Mouse (Mus musculus) hindbrain, embryonic 13.5 days (tissue): Measurements from ENCODE around the gene Sec16b. TPM values are rescaled to one million over a fixed set of nuclear protein-coding genes. Genes with fewer than 3 reads are reported as not detected.

Experiments used
- ATAC-seq: fragments of 200-750 bp; cut with Nextera tagmentation; 2 replicates; pipeline ENCODE4 v1.8.0; 2017; ENCODE audit warnings: moderate TSS enrichment; ENCODE audit not compliant: low FRiP score
- H3K27ac ChIP-seq: fragments of 300-500 bp; sonication (generic); 2 replicates; pipeline ENCODE4 v1.5.1; 2015; ENCODE audit warnings: inconsistent platforms, mild to moderate bottlenecking, moderate library complexity
- H3K27me3 ChIP-seq: fragments of 300-500 bp; sonication (generic); 2 replicates; pipeline ENCODE4 v1.6.1; 2015; ENCODE audit warnings: mild to moderate bottlenecking, inconsistent platforms
- H3K36me3 ChIP-seq: fragments of 300-500 bp; sonication (generic); 2 replicates; pipeline ENCODE4 v1.6.1; 2015; ENCODE audit warnings: mild to moderate bottlenecking, inconsistent platforms
- H3K4me1 ChIP-seq: fragments of 300-500 bp; sonication (generic); replicated peaks from 2 replicates; pipeline ENCODE4 v1.6.1; 2015; ENCODE audit warnings: inconsistent platforms
- H3K4me2 ChIP-seq: fragments of 300-500 bp; sonication (generic); 2 replicates; pipeline ENCODE4 v1.6.1; 2015; ENCODE audit warnings: inconsistent platforms, mild to moderate bottlenecking, moderate library complexity
- H3K4me3 ChIP-seq: fragments of 300-500 bp; sonication (generic); 2 replicates; pipeline ENCODE4 v1.5.1; 2015; ENCODE audit warnings: mild to moderate bottlenecking, inconsistent platforms
- H3K9ac ChIP-seq: fragments of 300-500 bp; sonication (generic); 2 replicates; pipeline ENCODE4 v1.6.1; 2015; ENCODE audit warnings: mild to moderate bottlenecking, inconsistent platforms
- H3K9me3 ChIP-seq: fragments of 300-500 bp; sonication (generic); 2 replicates; pipeline ENCODE4 v1.6.1; 2016; ENCODE audit warnings: inconsistent platforms
- WGBS: fragments of 180-500 bp; shearing (Covaris S2); methylation state at CpG from one replicate; pipeline ENCODE4 v1.1.7; 2015; 5-methylcytosine and 5-hydroxymethylcytosine counted together
- polyA plus RNA-seq: library from polyadenylated mRNA; unstranded; fragments of >200 nt; fragmentation: Nextera tagmentation; extraction: Ambion mirVana; gene quantifications from 2 replicates; pipeline ENCODE4 v1.2.1, GENCODE M21; 2015

The Sec16b gene
- 0.31 and 0.35 TPM in 2 replicates for polyA plus RNA-seq

DNA sequence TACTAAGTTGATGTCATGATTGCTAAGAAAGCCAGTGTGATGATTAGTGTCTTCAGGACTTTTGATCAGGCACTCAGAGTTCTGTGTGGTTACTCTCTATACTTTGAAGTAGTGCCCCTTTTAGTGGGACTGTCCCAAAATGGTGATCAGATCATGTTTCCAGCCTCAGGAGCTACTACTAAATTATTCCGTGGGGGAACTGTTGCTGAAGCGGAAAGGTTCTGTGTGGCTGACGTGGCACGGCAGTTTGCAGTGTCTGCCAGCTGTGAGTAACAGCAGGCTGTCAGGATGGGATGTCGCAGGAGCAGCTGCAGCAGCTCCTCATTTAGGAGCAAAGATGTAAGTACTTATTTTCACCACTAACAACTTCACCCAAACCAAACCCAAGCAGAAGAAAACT, at the start of gene Sec16b:
Gene Sec16b (plus strand): TSS at position 207 of the 400 bp plus-strand sequence.
- H3K27ac ChIP-seq, result no peak within 1 kb of the TSS
- peaks cover 18% of the 10 kb centered on the region for H3K4me1 ChIP-seq
- H3K9ac ChIP-seq, result no peak within 1 kb of the TSS
- no peaks in the 10 kb centered on the region for H3K36me3 ChIP-seq
- no peak within 1 kb of the TSS for H3K4me3 ChIP-seq
- WGBS, result 17% methylated on average over 5 of the region's 5 CpGs
- H3K9me3 ChIP-seq, result no peaks in the 10 kb centered on the region
- ATAC-seq, result no peak
- H3K4me2 ChIP-seq, result no peak within 1 kb of the TSS
- H3K27me3 ChIP-seq, result peaks cover 6% of the 10 kb centered on the region

DNA sequence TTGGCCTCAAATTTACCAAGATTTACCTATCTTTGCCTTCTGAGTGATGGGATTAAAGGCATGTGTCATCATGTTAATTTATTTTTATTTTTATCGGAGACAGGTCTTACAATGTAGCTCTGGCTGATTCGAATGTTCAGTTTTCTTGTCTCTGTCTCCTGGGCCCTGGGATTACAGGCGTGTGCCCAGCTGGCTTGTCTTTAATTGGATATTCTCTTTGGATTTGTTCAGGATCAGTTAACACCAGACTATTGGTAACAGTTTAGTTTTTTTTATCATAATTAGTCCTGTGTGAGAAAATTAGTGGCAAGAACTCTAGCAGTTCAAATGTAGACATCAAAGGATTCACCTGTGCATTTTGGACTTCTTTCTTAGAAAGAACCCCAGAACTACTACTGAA, 48.7 kb upstream of the Sec16b start:
- 54% methylated on average over 3 of the region's 3 CpGs for WGBS
- H3K27ac ChIP-seq, result no peak overlapping the region
- peak overlapping the region; percentile 55; the same call in 1 of the 2 replicates for H3K4me2 ChIP-seq
- H3K4me3 ChIP-seq, result no peak overlapping the region
- no peaks in the 10 kb centered on the region for H3K36me3 ChIP-seq
- no peaks in the 10 kb centered on the region for H3K9me3 ChIP-seq
- H3K4me1 ChIP-seq, result peaks cover 16% of the 10 kb centered on the region; the same call in 1 of the 2 replicates
- ATAC-seq, result no peak
- no peak overlapping the region for H3K9ac ChIP-seq
- H3K27me3 ChIP-seq, result no peaks in the 10 kb centered on the region

DNA sequence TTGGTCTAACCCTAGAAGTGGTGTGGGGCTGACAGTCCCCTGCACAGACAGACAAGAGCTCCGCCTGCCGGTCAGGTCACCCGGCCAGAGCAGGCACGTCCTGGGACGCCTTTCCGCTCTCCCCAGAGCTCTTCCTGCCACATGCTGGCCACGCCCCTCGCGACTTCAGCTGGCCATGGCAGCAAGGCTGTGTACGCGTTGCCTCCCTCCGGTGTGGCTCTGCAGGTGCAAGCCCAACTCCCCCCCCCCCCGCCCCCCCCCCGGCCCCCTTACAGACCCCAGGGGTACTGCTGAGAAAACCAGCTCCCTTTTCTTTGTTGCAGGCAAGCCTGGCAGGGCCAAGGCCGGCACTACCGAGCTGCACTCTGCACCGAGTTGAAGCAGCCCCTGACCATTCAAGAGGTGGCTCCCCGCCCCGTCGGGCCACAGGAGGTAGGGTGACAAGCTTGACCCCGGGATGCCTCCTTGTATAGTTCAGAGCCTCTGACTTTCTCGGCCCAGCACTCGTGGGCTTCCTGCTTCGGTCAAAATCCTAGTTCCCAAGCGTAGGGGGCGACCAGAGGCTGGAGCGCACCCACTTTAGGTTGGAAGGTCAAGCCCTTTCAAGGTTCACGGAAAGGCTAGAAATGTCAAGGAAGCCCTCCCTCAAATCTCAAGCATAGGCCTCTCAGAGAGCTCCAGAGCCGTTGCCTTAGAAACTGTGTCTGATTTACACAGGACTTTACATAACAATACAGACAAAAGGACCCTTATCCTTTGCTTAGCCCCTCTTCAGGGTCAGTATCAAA, 47.9 kb upstream of the Sec16b start, which contains the start of gene Cryzl2:
Gene Cryzl2 (plus strand): TSS at position 157 of the 788 bp plus-strand sequence.
- Histone ChIP-seq H3K4me3 (peak within 1 kb of the TSS; percentile 29), H3K4me2 (peak within 1 kb of the TSS; percentile 55), H3K36me3 (no peaks in the 10 kb centered on the region), H3K27me3 (no peaks in the 10 kb centered on the region), H3K9me3 (no peaks in the 10 kb centered on the region), H3K27ac (0 out of 2 replicates have a peak within 1 kb of the TSS, but pooled peaks have one; percentile 48), H3K4me1 (peaks cover 10% of the 10 kb centered on the region; the same call in 1 of the 2 replicates), H3K9ac (peak within 1 kb of the TSS; percentile 58)
- peak; percentile 81 for ATAC-seq
- WGBS, result 1% methylated on average over 27 of the region's 29 CpGs

DNA sequence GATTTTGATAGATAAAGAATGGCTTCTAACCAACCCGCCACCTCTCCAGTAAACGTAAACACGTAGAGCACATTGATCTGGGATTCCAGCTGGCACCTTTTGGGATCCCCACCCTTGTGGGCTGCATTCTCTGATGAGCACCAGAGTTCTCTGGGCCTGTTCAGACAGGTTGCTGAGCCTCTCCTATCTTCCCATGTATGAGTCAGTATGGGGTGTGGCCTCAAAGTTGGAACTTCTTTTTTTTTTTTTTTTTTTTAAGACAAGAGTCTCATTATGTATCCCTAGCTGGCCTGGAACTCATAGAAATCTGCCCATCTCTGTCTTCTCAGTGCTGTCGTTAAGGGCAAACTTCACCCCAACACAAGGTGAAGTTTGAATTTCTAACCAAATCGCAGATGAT, 46.6 kb upstream of the Sec16b start:
- no peaks in the 10 kb centered on the region for H3K27me3 ChIP-seq
- H3K4me1 ChIP-seq, result peaks cover 10% of the 10 kb centered on the region; the same call in 1 of the 2 replicates
- H3K9ac ChIP-seq, result no peak overlapping the region
- no peak for ATAC-seq
- no peaks in the 10 kb centered on the region for H3K9me3 ChIP-seq
- H3K27ac ChIP-seq, result no peak overlapping the region
- 92% methylated on average over 5 of the region's 5 CpGs for WGBS
- no peaks in the 10 kb centered on the region for H3K36me3 ChIP-seq
- no peak overlapping the region for H3K4me3 ChIP-seq
- no peak overlapping the region for H3K4me2 ChIP-seq

DNA sequence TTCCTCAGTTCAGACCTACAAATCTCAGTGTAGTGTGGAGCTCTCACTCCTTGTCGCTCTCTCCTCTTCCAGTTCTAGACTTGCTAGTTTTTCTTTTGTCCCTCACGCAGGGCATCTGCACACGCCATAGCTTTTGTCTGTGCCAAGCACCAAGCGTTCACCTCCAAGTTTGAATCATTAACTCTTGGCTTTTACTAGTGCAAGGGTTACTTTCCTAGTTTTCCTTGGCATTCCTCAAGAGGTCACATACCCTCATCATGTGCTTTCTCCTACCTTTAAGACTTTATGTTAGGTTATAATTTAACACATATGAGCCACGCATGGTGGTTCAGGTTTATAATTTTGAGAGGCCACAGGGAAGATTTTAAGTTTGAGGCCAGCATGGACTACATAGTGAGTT, 45.3 kb upstream of the Sec16b start:
- ATAC-seq, result no peak
- Histone ChIP-seq H3K4me3 (no peak overlapping the region), H3K27ac (no peak overlapping the region), H3K4me1 (peaks cover 10% of the 10 kb centered on the region; the same call in 1 of the 2 replicates), H3K4me2 (no peak overlapping the region), H3K27me3 (no peaks in the 10 kb centered on the region), H3K9ac (no peak overlapping the region), H3K9me3 (no peaks in the 10 kb centered on the region), H3K36me3 (no peaks in the 10 kb centered on the region)
- 90% methylated on average over 5 of the region's 5 CpGs for WGBS

DNA sequence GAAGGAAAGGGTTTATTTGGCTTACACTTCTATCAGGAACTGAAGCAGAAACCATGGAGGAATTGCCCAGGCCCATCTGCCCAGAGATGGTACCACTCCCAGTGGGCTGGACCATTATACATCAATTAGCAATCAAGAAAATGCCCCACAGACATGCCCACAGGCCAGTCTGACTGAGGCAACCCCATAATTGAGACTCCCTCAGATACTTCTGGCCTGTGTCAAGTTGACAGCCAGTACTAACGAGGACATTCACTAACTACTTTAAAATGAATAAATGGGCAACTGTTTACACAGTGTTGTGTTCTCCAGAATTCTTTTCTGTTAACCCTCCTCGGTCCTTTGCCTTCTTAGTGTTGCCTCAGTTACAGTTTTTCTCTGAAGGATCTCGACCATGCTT, 44.2 kb upstream of the Sec16b start:
- WGBS, result 70% methylated on average over 3 of the region's 3 CpGs
- ATAC-seq, result no peak
- Histone ChIP-seq H3K27me3 (no peaks in the 10 kb centered on the region), H3K9ac (no peak overlapping the region), H3K36me3 (no peaks in the 10 kb centered on the region), H3K4me3 (no peak overlapping the region), H3K27ac (no peak overlapping the region), H3K4me2 (no peak overlapping the region), H3K9me3 (no peaks in the 10 kb centered on the region), H3K4me1 (peaks cover 10% of the 10 kb centered on the region; the same call in 1 of the 2 replicates)

DNA sequence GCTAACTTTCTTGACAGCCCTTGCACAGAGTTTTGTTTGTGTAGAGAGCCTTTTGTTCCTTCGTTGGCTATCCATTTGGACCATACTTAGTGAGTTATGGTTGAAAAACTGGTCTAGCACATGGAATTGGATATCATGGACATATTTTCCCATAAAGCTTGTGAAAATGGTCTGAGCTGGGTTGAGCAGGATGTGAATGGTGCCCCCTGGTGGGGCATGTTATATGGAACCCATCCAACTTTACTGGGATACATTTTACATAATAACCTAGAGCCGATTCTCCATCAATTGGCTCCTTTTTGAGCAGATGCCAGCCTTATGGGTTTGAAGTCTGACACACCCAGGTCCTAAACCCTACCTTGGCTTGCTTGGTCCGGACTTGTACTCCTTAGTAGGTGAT, 41.3 kb upstream of the Sec16b start:
- 76% methylated on average over 3 of the region's 3 CpGs for WGBS
- Histone ChIP-seq H3K9ac (no peak overlapping the region), H3K4me1 (no peaks in the 10 kb centered on the region), H3K4me3 (no peak overlapping the region), H3K27ac (no peak overlapping the region), H3K27me3 (no peaks in the 10 kb centered on the region), H3K4me2 (no peak overlapping the region), H3K36me3 (no peaks in the 10 kb centered on the region), H3K9me3 (no peaks in the 10 kb centered on the region)
- ATAC-seq, result no peak

DNA sequence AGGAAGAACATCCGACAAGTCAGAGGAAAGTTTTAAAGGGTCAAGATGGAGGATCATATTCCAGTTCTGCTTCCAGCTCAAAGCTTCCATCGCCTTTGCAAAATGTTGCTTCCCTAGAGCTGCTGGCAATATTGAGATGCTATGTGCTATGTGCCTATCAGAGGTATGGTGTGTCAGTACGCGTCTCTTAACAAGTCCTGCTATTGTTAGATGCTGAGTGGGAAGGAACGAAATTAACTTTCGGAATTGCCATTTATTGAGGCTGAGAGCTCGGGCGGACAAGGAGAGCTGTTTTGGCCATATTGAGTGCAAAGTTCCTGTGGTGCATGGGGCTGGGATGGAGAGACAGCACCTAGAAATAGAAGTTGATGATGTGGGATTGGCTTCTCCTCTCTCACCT, 38.7 kb upstream of the Sec16b start:
- H3K36me3 ChIP-seq, result no peaks in the 10 kb centered on the region
- no peak overlapping the region for H3K27ac ChIP-seq
- 92% methylated on average over 8 of the region's 8 CpGs for WGBS
- H3K4me1 ChIP-seq, result no peaks in the 10 kb centered on the region
- ATAC-seq, result no peak
- no peaks in the 10 kb centered on the region for H3K9me3 ChIP-seq
- no peak overlapping the region for H3K4me2 ChIP-seq
- no peak overlapping the region for H3K9ac ChIP-seq
- H3K4me3 ChIP-seq, result no peak overlapping the region
- no peaks in the 10 kb centered on the region for H3K27me3 ChIP-seq

DNA sequence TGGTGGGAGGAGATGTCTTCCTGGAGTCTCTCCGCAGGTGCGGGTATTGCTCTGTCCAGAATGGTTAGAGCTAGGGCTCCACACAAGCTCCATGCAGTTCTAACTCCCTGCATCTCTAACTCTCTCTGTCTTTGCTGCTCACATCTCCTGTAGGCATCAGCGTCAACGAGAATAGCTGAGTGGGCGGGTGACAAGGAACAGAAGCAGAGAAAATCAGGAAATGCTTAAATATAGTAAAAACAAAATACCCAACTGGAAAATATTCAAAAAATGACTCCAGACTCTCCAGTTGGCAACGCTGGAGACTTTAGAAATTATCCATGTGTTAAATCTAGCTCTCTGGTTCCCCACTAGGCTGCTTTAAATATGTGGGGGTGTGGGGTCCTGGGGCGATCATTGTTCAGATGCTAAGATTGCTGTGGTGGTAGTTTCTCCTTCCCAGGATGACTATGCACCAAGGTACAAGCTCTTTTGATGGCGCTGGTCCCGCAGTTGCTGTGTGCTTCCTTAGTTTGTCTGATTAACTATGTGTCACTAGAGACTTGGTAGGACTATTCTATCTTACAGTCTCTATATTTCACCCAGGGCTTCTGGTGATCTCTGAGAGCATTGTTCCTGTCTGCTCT, 35.7 kb upstream of the Sec16b start:
- no peaks in the 10 kb centered on the region for H3K4me1 ChIP-seq
- no peak overlapping the region for H3K4me2 ChIP-seq
- WGBS, result 92% methylated on average over 9 of the region's 9 CpGs

DNA sequence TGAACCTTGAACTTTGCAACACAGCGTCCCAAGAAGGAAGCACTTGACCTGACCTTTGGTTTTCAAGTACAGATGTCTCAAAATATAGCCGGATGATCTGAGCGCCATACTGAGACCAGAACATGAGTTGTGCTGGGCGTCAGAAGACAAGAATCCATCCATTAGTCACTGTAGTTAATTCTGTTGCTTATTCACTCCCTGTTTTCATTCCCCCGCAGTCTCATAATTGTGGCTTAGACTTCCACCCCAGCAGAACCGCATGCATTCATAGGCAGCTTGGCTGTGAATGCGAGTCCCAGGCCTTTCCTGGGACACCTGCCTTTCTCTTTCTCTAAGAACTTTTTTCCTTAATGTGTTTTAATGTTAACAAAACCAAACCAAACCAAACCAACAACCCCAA, 33.8 kb upstream of the Sec16b start:
- no peaks in the 10 kb centered on the region for H3K27me3 ChIP-seq
- no peak overlapping the region for H3K27ac ChIP-seq
- no peak overlapping the region for H3K4me2 ChIP-seq
- ATAC-seq, result no peak
- no peak overlapping the region for H3K9ac ChIP-seq
- 95% methylated on average over 7 of the region's 7 CpGs for WGBS
- no peaks in the 10 kb centered on the region for H3K9me3 ChIP-seq
- H3K36me3 ChIP-seq, result no peaks in the 10 kb centered on the region
- H3K4me3 ChIP-seq, result no peak overlapping the region
- no peaks in the 10 kb centered on the region for H3K4me1 ChIP-seq

More for the DNA sequence above, 35.7 kb upstream of the Sec16b start:
- Histone ChIP-seq H3K9ac (no peak overlapping the region), H3K27me3 (no peaks in the 10 kb centered on the region), H3K27ac (no peak overlapping the region), H3K4me3 (no peak overlapping the region), H3K36me3 (no peaks in the 10 kb centered on the region), H3K9me3 (no peaks in the 10 kb centered on the region)
- ATAC-seq, result no peak

DNA sequence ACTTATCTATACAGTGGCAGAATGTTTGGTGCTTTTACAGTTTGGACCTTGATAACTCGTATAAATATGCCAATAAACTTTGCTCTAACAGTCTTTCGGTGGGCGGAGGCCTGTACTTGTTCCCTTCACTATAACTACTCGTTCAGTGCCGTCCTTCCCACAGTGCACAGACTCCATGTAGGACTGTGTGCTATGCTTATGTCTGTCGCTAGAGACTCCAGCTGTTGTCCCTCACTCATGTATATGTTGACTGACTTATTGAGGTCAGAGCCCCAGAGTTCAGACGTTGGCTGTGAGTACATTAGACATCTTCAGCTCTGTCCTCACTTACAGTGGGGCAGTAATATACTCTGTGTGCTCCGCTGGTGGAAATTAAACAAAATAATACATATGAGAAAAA, 31.7 kb upstream of the Sec16b start:
- H3K9me3 ChIP-seq, result no peaks in the 10 kb centered on the region
- no peaks in the 10 kb centered on the region for H3K36me3 ChIP-seq
- no peak for ATAC-seq
- no peaks in the 10 kb centered on the region for H3K27me3 ChIP-seq
- H3K27ac ChIP-seq, result no peak overlapping the region
- WGBS, result 86% methylated on average over 8 of the region's 8 CpGs
- no peak overlapping the region for H3K9ac ChIP-seq
- 0 out of 2 replicates have a peak, but pooled peaks cover under 1% of the 10 kb centered on the region for H3K4me1 ChIP-seq
- no peak overlapping the region for H3K4me2 ChIP-seq
- H3K4me3 ChIP-seq, result no peak overlapping the region

DNA sequence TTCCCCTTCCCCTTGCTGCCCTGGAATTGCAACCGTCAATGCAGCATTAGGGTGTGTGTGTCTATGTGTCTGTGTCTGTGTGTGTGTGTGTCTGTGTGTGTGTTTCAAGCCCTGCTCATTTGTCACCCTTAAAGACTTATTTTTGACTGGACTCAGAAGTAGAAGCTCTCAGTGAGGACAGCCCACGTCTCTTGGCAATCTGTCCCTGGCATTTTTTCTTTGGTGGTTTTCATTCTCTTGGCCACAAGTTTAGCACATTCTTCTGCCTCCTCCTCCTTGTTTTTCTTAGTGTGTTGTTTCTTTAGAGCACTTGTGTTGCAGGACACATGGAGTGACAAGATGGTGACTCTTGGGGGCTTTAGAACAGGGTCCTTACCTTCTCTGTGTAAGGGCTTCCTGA, 30.3 kb upstream of the Sec16b start:
- Histone ChIP-seq H3K36me3 (no peaks in the 10 kb centered on the region), H3K9me3 (no peaks in the 10 kb centered on the region), H3K4me3 (no peak overlapping the region), H3K9ac (no peak overlapping the region), H3K4me2 (no peak overlapping the region), H3K27ac (no peak overlapping the region), H3K27me3 (no peaks in the 10 kb centered on the region), H3K4me1 (0 out of 2 replicates have a peak, but pooled peaks cover 7% of the 10 kb centered on the region)
- ATAC-seq, result no peak
- 76% methylated on average over 2 of the region's 2 CpGs for WGBS
